Mouse (Mus musculus) lung, postnatal 0 days (tissue): ENCODE results near the gene 2310003L06Rik.

ENCODE experiments used
- CTCF ChIP-seq: IDR thresholded peaks from 2 replicates; pipeline ENCODE4 v1.5.1; 2016; ENCODE audit warnings: antibody characterized with exemption, mild to moderate bottlenecking
- EP300 ChIP-seq: IDR thresholded peaks from 2 replicates; pipeline ENCODE4 v1.6.1; 2016; ENCODE audit warnings: antibody characterized with exemption, mild to moderate bottlenecking, control low read depth

- TF ChIP-seq EP300, result no peak
- no peak for TF ChIP-seq CTCF
These were observed 36.0 kb downstream of the 2310003L06Rik start for GRCm38 (mm10) chr5:88005241-88005640.
